Mouse (Mus musculus) T-helper 17 cell (primary cell): Measurements from ENCODE around the gene Flnc.

Source experiments
- in situ Hi-C, 2 experiments: fragments of 300-600 bp; cut with MboI, MseI; formaldehyde crosslinking; loops; 1 replicate in 1 of 2; 2 replicates in 1 of 2; pipeline ENCODE4 v1.15.1; 2025; ENCODE audit warnings: high pct_unique_total_duplicates in 2 of 2

Flnc gene

DNA sequence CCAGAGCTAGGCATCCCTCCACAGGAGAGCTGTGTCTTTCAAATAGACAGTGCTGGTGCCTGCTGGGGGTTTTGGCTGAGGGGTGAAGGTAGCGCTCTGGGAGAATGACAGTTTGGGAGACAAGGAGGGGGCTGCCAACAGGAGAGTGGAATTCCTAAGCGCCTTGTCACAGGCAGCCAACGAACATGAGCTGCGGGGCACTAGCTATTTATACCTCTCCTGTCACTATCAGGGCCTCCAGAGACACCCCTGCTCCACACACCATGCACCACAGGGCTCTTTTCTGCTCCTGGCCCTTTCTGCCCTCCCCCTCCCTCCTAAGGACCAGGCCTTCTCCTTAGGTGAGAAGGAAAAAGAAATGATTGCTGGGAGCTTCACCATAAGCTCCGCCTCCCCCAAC is 1.6 kb upstream of the Flnc start:
- in situ Hi-C loops = no loop called here

GRCm38 (mm10) chr6:29432156-29432555 is 900 bp upstream of the Flnc start:
- in situ Hi-C loops = no loop called here

DNA sequence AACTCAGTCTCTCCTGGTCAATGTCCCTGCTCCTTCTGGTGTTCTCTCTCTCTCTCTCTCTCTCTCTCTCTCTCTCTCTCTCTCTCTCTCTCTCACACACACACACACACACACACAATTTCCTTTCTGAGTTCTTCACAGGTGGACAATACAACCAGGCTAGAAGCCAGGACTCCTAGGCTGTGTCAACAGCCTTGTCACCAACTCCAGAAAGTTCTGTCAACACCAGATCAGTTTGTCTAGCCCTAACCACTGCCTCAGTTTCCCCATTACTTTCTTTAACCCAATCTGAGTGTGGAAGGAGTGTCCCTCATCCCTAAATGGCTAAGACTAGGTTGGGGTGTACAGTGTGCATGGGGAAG is 399 bp upstream of the Flnc start:
- in situ Hi-C loops = no loop called here

- in situ Hi-C loops = no loop called here
These were observed 1.0 kb downstream of the Flnc start for GRCm38 (mm10) chr6:29433804-29434795.

- in situ Hi-C loops = loop anchor here in 1 of 2 experiments (5.0 kb wide), 1 partner anchor 212 kb away; no protein-coding TSS in a partner anchor
These were observed 2.0 kb downstream of the Flnc start for GRCm38 (mm10) chr6:29434911-29435691.

GRCm38 (mm10) chr6:29435940-29436451 is 2.9 kb downstream of the Flnc start:
- in situ Hi-C loops = loop anchor here in 1 of 2 experiments (5.0 kb wide), 1 partner anchor 211 kb away; no protein-coding TSS in a partner anchor

DNA sequence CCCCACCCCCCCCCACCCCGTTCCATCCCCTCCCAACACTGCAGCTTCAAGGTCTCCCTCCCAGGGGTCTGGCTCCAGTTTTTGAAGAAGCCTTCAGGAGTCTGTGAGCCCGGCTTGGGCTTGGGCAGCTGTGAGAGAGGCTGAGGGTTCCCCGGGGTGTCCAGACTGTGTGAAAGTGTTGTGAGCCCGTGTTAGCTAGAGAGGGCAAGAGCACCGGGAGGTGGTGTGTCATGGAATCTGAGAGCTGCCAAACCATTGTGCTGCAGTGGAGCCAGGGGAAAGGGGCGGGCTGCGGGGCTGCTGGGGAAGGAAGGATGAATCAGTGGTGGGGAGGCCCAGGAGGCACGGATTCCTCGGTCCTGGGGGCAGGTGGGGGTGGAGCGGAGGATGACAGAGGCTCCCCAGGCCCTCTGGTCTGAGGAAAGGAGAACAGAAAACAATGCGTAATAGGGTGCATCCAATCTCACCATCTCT is 3.4 kb downstream of the Flnc start:
- in situ Hi-C loops = loop anchor here in 1 of 2 experiments (5.0 kb wide), 1 partner anchor 211 kb away; no protein-coding TSS in a partner anchor

GRCm38 (mm10) chr6:29439251-29439650 is 6.2 kb downstream of the Flnc start:
- in situ Hi-C loops = loop anchor here in 1 of 2 experiments (5.0 kb wide), 1 partner anchor 208 kb away; no protein-coding TSS in a partner anchor

DNA sequence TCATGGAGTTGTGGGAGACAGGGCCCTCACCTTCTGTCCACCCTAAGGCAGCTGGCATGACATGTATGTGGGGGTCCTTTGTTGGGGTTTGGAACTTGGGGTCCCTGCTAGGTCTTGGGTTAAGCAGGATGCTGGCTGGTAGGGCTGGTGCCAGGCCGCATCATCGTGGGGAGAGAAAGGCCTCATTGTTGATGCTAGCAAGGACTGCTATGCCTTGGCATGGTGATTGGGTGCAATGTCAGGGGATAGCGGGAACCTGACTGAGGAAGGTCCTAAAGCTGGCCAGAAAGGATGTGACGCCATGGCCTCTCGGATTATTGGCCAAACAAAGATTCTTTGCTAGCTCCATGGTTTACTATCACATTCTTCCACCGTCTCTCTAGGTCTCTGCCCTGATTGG is 6.7 kb downstream of the Flnc start:
- in situ Hi-C loops = loop anchor here in 1 of 2 experiments (5.0 kb wide), 1 partner anchor 208 kb away; no protein-coding TSS in a partner anchor

GRCm38 (mm10) chr6:29444773-29445172 is 11.7 kb downstream of the Flnc start:
- in situ Hi-C loops = no loop called here

DNA sequence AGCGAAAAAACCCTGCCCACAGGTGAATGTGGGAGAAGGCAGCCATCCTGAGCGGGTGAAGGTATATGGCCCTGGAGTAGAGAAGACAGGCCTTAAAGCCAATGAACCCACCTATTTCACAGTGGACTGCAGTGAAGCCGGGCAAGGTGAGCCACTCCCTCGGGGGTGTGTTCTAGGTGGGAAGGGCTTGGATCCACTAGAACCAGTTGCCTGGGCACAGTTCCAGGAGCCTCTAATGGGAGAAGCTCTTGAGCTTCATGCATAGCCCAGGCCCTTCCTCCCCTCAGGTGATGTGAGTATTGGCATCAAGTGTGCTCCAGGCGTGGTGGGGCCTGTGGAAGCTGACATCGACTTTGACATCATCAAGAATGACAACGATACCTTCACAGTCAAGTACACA is 12.3 kb downstream of the Flnc start:
- in situ Hi-C loops = no loop called here

DNA sequence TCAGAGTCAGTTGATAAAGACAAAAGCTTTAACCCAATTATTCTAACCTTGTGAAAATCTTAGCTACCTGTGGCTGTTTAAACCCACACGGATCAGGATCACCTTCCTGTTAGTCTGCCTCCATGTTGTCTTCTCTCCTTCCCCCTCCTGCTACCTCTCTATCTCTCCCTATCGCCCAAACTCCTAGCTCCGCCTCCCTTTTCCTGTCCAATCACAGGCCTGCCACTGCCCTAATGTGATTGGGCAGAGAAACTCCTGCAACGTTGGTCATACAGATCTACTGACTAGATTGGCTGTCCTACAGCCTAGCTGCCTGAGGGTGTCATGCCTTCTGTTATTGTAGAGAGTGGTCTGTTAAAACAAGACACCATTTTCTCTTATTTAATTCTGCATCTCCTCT is 16.8 kb downstream of the Flnc start:
- in situ Hi-C loops = no loop called here

DNA sequence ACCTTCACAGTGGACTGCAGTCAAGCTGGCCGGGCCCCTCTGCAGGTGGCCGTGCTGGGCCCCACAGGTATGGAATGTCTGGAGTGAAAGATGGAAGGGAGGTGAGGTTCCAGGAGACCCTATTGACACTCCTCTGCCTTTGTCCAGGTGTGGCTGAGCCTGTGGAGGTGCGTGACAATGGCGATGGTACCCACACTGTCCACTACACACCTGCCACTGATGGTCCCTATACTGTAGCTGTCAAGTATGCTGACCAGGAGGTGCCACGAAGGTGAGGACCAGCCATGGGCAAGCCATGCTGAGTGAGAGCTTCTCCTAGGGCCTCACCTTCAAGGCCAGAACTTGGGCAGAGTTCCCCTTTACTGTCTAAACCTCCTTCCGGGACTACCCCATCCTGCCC is 17.6 kb downstream of the Flnc start:
- in situ Hi-C loops = no loop called here

- in situ Hi-C loops = no loop called here
These were observed 28.4 kb downstream of the Flnc start for GRCm38 (mm10) chr6:29461502-29461901.

DNA sequence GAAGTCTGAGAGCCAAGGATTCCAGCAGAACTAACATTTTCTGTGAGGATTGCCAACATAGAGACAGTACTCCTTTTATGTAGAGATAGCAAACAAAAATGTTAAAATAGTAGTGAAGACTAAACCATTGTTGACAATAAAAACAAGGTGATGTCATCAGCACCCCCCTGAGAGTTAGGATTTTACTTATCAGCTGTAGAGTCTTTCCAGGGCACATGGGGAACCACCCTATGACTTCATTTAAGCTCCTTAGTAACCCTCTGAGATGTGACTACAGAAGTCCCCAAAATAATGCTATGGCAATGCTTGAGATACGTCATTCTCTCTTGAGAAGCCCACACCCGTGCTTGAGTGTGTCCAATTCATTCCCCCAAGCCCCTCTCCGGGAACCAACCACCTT is 30.3 kb downstream of the Flnc start:
- in situ Hi-C loops = no loop called here

DNA sequence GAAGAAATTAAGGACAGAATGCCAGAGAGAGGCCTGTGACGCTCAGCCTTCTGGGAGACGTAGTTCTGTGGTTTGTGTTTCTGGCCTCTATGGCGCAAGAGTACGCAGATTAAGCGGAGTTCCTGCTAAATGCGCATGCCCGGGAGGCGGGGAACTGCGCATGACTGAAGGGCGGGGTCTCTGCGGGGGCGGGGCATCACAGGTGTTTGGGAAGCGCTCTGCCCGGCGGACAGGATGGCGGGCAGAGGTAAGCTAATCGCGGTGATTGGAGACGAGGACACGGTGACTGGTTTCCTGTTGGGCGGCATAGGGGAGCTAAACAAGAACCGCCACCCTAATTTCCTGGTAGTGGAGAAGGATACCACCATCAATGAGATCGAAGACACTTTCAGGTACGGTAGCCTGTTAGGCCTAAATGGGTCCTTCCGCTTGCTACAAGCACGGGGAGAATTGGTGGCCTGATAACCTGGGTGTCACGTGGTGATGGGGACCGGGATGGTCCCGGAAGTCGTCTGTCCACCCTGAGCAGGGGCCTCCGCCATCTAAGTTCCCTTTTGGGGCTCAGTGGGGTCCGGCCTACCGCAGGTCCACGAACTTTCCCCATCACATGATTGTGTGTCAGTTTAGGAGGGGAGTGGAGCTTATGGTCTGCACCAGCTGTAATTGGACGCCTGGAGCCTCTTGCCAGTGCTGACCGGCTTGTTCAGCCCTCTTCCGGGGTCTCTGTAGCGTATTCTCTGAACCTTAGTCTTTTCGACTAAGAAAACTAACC is 34.7 kb downstream of the Flnc start, which contains the start of gene Atp6v1f:
Gene Atp6v1f, plus strand, starts transcription at position 136 of the 772 bp plus-strand sequence.
- in situ Hi-C loops = no loop called here

DNA sequence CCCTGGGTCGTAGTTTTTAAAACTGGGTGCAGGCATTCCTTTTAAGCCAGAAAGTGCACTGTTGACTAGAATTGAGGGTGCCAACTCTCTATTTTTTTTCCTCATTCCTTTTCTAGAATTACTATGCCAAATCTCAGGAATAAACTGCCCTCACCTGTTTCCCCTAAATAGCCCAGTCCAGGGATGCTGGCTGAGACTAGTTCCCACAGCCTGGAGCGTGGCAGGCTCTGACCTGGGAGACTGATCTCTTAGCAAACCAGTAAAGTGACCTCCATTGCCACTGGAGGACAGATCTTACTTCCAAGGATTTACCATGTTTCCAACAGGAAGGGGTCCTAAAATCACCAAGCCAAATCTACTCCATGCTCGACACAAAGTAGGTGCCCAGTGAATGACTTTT is 35.8 kb downstream of the Flnc start:
- in situ Hi-C loops = no loop called here

GRCm38 (mm10) chr6:29471137-29471536 is 38.1 kb downstream of the Flnc start, which contains the start of gene Atp6v1fnb:
Gene Atp6v1fnb, plus strand, starts transcription at chr6:29471437.
- in situ Hi-C loops = no loop called here

DNA sequence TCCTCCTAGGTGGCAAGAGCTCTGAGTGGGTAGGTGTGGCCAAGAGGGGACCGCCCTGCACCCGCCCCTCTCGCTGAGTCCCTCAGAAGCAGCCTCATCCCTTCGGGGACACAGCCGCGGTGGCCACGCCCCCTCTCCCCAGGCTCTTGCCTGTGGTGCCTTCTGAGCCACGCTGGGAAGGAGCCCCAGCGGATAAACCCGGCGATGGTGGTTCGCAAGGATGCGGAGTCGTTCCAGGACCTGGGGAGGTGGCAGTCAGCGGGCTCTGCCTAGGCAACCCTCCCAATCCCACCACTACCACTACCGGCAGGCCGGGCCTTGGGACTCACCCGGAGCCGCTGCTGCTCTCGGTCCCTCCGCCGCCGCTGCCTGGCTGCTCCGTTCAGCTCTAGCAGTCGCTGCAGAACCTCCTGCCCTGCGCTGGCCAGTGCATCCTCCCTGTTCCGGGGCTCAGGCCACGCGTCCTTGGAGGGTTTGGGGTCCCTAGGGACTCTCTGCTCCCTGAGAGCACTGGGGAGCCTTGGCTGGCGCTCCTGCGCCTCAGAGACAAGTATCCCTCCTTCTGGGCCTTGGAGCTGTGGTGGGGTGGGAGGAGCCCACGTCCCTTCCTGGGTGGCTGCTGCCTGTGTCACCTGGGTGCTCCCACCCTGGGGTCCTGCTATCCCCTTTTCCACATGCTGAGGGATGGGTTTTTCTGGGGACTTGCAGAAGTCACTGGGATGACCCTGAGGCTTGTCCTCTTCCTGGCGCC is 41.1 kb downstream of the Flnc start:
- in situ Hi-C loops = no loop called here

DNA sequence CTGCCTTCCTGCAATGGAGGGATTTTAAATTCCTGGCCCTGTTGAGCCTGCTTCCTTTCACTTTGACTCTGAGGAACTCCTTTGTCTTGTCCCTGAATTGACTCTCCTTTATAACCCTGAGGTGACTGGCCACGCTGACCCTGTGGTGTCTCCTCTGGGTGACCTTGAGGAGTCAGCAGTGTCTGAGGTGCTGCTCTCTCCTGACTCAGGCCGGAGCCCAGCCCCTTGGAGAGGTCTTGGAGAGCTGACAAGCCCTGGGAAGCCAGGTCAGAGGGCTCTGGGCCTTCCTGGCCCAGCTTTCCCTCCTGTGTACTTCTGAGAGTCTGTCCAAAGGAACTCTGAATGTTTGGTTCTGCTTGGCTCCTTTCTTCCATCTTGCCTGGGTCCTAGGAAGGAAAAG is 41.7 kb downstream of the Flnc start:
- in situ Hi-C loops = no loop called here
